Mouse (Mus musculus) skeletal muscle tissue, adult 2 months (tissue): ENCODE data around the gene Tm9sf3.

Source experiments
- DNase-seq: peaks from one replicate; pipeline ENCODE4 v3.0.0-alpha.2; 2012; ENCODE audit warnings: low read depth, low spot score

The Tm9sf3 gene

DNA sequence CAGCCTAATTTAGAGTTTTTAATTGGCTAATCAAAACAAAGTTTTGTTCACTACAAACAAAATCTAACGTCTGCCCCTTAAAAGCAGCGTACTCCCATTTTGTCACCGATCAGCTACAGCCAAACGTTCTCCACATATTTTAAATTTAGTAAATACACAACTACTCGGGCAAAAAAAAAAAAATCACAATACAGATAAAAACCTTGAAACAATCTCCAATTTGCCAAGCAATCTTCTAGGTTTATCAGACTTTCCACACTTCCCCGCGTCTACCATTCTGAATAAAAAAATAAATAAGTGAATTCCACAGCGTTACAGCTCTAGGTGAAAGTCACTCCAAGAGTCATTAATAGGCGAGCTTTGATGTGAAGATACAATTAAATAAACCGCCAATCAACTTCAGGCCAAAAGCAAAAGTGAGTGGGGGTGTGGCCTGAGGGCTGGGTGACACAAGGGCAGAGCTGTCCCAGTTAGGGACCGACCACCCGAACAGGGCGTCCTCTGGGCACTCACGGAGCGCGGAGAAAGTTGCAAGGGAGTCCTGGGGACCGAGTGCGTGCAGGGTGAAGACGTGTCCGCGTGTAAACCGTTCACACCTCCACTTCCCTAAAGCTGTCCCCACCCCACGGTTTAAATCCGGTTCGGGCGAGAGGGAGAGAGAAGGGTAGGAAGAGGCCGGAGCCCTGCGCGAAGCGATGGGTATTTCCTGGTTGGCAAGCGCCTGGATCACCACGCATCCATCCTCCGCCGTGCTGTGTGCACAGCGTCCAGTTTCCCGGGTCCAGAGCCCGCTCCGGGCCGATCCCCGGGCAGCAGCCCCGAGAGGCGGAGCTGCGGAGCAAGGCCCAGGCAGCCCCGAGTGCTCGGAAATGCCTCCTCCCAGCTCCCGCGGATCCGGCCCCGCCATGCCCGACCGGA, 826 bp downstream of the Tm9sf3 start:
- DNase-seq, result peak; percentile 35

DNA sequence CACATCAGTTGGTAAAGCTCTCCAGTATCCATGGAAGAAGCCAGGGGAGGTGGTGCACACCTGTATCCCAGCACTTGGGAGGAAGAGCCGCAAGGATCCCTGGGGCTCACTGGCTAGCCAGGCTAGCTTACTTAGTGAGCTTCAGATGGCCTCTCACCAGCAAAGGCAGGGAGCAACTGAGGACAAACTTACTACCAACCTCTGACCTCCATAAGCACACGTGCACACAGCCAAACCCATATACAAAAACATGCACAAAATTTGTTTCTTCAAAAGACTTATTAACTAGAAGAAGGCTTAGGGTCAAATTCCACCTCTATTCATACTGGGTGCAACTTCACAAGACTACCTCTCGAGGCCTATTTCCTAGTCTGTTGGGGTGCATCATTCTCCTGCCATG, 3.1 kb downstream of the Tm9sf3 start:
- DNase-seq, result no peak

DNA sequence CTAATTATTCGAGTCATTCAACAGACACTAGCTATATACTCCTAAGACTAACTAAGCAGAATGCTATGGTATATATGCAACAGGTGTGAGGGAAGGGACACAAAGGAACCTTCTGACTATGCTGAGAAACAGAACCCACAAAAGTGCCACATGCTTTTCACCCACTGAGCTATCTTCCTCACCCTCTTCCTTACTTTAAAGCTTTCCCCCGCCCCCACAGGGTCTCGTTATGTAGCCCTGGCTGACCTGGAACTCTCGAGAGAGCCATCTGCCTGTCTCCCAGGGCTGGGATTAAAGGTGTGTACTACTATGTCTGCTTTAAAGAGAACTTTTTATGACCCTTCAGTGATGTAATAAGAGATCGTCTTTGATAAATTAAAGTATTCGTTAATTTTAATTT, 4.5 kb downstream of the Tm9sf3 start:
- no peak for DNase-seq

DNA sequence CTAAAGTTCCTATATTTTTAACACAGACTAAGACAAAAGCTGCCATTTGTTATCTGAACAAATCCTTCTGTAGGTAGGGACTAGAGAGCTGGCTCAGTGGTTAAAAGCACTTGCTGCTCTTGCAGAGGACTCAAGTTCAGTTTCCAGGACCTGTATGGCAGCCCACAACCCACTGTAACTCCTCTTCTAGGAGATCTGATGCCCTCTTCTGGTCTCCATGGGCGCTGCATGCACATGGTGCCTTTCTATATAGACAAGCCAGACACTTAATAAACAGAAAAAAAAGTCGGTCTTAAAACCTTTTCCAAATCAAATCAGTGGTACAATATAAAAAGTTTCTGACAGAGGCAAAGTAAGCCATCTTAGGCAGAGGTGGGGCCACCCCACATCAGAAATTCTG, 5.1 kb downstream of the Tm9sf3 start:
- DNase-seq, result no peak

DNA sequence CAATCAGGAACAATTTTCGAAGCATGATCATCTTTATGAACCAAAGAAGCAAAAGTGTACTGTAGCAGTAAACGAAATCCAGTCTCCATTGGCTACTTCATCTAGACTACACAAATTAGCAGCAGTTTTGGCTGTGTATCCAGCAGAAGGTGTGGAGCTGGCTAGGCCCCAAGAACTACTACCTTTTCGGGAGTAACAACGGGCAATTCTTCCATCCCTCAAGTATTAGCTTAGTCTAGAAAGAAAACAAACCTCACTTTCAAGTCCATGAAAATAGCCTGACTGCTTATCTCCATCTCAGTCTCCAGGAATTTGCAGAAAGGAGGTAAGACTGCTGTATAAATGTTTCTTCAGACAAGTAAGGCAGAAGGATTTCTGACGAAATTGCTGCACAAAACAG, 9.2 kb downstream of the Tm9sf3 start:
- no peak for DNase-seq

DNA sequence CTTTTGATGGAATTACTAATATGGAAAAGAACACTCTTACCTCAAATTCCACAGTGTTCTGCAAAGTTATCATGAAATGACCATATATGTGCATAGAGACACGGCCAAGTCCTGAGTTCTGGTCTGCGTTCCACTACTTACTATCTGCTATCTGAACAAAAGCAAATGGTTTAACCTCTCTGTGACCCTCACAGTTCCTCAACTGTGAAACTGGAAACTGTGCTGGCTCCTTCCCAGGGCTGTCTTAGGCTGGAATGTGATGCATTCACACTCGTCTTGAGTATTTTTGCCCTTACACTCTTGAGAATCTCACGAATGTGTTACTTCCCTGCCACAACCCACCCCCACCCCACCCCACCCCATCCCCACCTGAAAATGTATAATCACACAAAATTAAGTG, 14.8 kb downstream of the Tm9sf3 start:
- DNase-seq, result no peak

DNA sequence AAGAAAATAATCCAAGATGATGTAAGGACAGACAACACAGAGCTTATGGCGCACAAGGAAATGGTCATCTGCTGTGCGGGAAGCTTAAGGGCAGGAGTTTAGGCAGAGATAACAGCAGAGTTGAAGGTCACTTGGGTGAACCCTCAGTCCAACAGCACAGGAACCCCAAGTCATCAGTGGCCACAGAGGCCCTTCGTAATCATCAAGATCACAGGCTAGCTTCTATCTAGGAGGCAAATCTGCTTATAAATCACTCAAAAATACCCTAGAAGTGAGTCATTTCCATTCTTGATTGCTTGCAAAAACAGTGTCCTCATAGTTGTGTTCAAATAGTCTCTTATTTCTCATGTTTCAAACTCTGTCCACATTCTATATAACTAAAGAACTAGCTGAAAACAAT, 15.5 kb downstream of the Tm9sf3 start:
- no peak for DNase-seq

DNA sequence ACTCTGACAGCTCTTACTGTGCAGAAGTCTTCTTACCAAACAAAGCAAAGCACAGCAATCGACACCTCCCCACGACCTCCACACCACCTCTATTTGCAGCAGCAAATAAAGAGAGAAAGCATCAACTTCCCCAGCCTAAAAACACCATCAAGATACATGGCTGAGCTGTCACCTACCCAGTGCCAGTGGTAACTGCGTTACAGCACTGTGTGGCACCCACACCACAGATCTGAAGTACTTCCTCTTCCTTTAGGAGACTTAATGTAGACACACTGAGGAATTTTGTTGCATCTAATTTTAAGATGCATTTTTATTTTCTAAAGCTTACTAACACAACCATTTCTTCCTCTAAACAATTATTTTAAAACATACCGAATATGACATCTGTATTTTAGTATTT, 17.5 kb downstream of the Tm9sf3 start:
- DNase-seq, result no peak

DNA sequence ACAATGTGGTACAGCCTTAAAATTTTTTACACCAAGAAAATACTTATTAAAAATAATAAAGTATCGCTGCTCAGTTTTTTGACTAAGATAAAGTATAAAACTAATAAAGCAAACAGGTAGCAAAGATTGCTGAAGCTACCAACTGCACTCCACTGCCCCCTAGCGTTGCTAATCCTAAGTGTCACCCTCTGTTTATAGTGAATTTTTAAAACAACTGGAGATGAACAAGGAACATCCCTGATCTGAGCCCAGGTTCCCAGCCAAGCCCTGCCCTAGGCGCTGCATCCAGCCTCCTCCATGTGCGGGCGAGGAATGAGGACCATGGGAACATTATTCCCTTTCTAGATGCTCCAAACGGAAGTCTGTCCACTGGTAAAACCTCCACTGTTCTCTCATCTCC, 19.2 kb downstream of the Tm9sf3 start:
- DNase-seq, result peak; percentile 14

DNA sequence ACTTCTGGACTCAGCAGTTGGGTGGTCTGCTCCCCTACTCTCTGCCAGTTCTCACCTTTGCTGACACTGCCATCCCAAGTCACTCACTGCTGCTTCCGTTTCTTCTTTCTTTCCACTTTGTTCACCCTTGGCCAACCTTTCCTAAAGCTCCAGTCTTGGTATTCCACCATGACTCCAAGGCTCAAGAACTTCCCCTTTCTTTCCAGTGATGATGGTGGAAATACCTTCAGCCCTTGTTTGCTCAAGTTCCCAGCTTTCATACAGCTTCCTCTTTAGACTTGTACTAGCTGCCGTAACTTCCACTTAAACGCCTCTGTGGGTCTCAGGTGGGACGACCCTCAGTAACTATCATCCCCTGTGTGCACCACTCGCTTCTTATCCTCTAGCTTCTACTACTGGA, 21.8 kb downstream of the Tm9sf3 start:
- DNase-seq, result no peak

DNA sequence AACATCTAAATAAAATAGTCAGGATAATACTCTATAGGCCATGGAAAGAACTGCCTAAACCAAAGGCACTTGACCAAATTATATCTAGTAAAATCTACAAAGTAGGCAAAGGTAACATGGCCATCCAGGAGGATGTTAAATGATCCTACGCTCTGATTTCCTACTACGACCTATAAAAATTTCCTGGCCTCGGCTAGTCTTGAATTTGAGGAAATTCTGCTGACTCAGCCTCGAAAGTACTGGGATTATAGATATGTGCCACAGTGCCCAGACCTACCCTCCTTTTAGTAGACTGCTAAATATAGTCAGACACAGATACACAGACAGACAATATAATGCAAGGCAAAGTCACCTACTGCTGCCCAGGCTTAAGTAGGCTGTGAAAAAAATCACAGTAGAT, 30.1 kb downstream of the Tm9sf3 start:
- no peak for DNase-seq

DNA sequence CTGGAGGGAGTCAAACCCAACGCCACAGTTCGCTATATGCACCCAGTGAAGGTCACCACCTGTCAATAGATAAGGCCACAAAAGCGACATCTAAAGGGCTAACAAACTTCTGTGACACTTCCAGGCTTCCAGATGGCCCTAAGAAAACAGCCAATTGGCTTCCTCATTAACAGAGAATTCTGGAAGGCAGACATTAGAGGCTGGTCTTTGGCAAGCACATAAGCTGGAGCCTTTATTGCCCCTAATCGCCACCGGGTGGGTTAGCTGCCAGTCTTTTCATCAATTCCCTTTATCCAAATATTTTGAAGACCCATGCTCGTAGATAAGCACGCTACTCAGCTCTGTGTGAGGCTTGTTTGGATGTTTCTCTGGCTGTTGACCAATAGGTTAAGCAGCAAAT, 55.5 kb downstream of the Tm9sf3 start:
- DNase-seq, result no peak

DNA sequence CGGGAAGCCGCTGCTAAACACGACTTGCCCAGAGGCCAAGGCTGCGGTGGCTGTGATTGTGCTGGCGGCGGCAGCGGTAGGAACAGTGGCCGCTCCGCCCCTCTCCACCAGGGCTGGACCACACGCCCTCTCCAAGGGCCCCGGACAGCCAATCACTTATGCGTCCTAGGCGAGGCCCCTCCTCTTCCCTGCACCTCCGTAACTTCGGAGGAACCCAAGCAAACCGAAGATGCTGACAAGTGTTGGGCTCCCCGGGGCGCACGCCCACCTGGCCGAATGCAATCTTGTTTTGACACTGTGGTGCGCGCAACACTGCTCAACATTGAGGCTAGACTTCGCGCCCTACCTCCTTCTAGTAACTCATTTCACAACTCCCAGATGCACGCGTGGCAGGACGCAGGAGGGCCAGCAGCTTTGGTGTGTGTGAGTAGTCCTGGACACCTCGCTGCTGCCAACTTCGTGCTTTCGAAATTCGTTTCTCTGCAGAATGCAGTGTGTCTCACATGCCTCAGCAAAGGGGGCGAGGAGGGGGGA, 56.9 kb downstream of the Tm9sf3 start, which contains the start of gene Tll2:
Tll2 (minus strand) TSS at position 25 of the 534 bp plus-strand sequence.
- DNase-seq, result peak; percentile 5

DNA sequence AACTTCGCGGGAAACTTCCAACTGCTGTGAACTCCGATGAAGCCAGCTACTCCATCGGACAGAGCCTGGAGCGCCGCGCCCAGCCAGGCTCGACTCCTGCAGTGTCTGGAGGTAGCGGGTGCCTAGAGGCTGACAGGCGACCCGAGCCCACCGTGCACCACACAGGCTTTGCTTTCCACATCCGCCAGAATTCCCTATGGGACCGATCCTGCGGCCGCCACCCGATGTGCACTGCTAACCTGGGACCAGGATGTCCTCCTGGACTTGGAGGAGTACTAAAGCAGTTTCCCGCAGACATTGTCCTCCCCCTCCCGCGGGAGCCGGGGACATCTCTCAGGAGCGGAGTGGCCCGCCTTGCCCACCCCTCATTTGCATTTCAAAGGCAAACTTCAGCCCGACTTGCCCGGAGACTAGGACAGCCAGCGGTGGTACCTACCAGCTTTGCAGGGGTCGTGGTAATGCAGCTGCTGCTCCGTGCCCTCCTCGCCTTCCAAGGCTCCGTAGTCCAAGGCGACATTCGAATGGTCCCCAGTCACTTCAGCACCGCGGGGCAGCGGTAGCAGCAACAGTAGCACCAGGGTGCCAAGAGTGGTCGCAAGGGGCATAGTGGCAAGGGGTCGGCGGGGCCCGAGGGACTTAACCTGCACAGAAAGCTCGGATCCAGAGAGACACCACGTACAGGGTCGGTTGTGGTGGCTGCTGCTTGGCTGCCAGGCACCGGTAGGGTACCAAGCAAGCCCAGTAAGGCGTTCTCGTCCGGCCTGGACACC, 57.6 kb downstream of the Tm9sf3 start:
- no peak for DNase-seq

DNA sequence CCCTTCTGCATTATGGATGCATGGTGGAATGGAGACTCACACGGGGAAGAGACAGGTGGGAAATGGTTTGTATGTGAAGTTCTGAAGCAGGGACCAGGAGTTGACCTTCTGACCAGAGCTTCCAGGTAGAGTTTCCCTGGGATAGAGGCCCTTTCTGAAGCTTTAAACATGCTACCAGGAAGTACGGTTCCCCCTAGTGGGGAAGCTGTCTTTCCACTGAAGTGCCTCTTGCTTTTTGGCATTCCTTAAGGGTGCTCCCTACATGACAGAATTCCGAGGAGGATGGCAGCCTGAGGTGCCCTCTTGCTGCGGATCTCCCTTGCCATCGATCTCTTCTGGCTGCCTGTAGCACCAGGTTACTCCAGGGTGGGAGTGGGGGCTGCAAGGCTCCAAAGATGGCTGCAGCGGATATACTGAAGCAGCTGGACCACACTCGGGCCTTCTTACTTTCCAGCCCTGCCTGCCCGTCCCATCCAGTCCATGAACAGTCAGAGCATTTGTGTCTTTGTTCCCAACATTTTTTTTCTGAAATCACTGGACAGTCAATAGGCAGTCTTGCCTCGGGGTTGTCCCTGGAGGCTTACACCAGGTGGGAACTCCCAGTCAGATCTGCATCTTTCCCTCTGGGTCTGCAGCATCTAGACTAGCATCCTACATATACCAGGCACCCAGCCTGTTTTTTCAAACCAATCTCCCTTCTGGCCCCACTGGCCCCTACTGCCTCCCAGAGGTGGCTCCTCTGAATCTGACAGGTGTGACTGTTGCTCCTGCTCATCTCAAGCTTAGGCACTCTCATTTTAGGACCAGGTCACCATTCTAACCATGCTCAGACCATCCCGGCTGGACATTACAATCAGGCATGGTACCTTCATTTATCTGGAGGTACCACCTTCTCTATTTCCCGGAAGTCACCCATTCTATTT, 59.4 kb downstream of the Tm9sf3 start:
- DNase-seq, result no peak

DNA sequence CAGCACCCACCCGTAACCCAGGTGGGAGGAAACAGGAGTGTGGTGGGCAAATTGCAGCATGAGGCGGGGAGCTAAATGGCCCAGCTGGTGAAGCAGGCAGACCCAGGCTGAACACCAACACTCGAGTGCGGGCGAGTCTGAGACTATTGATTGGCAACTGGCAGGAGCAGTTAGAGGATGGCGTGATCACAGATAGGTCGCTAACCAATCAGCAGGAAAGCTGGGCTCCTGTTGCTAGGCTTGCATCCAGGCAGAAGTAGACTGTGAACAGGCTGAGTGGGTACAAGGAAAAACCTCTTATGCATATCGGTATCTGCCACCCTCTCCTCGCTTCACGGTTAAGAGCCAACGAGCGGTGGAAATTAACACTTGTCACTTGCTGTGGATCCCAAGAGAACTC, 66.2 kb downstream of the Tm9sf3 start:
- no peak for DNase-seq

DNA sequence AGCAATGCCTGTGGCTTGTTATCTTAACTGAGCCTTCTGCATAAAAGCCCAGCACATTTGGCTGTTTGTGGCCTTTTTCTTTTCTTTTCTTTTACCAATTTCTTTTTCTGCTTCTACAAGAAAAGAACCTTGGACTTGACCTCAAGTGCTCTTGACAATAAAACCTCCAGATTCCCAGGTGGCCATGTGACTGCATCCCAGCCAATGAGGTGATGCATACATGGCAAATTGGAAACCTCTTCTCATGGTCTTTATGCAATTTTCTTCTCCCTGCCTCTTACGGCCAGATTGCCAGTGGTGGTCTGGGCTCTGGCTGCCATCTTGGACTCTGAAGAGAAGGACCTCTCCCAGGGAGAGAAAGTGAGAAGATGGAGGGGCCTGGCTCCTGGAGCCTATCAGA, 70.4 kb downstream of the Tm9sf3 start:
- DNase-seq, result no peak

DNA sequence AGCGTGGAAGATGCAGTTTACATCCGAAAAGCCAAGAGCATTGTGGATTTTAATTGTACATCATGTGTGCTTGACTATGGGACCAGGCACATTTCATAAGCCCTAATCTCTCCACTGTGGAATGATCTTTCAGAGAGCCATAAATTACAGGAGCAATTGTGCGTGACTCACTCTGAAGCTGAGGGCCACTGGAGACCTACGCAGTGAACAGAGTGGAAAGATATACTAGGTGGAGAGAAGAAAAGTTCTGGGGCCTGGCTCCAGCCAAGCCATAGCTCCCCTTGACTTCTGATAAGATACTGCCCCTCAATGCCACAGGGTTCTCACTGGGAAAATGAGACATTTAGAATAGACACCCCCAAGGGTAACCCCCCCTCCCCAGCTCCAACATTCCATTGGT, 70.8 kb downstream of the Tm9sf3 start:
- DNase-seq, result peak; percentile 8

DNA sequence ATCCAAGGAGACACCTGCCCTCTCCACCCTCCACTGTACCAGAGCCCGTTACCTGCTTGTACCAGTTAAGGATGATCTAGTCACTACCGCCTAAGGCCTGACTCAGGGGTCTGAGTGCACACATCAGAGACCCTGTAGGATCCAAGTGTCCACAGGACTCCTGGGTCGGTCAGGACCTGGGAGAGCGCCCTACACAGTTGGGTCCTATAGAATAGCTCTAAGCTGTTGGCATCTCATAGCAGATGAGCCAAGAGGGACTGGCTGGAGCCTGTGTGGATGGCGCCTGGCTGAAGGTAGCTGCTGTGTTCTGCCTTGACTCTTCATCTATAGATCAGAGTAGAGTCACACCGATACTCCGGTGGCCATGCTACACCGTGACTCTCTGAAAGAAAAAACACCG, 72.1 kb downstream of the Tm9sf3 start:
- DNase-seq, result no peak

DNA sequence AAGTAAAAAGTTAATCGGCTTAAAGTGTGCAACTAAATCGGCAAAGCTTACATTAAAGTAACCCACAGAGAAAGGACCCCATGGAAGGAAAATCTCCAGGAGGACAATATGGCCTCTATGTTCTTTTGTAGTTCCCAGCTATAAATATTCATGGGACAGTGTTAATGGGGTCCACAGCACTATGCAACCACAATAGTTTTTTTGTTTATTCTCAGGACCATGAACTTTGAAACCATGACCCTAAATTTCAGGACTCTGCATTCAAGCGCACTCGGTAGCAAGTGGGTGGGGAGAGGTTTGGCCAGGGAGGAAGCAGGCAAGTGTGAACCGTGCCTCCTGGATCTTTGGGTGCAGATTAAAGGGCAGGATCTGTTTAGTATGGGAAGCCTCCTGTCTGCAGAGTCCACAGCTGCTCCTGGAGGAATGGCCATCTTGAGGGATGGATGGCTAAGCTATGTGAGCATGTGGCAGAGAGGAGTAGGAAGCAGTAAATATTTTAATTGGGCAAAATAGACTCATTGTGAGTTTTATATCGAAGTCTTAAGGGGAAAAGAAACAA, 72.8 kb downstream of the Tm9sf3 start:
- DNase-seq, result no peak

DNA sequence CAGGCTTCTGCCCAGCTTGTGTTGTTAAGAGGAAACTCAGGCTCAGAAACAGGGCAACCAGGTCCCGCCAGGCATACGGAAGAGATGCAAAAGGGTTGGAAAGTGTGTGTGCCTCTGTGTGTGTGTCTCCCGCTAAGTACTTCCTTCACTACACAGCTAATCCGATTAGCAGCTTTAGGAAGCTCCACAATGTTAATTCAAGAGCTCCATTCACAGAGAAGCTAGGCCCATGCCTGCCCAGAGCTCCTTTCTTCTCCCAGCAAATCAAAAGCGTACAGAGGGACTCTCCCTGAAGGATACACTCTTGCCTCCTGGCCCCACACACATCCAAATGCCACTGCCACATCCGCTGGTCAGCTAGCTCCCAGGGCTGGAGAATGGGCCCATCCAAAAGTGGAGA, 86.5 kb downstream of the Tm9sf3 start:
- no peak for DNase-seq
